Mouse (Mus musculus) E14TG2a.4 (cell line): ENCODE measurements around the gene Zdhhc8.

Experiments
- CTCF ChIP-seq: conservative IDR thresholded peaks from 2 replicates; pipeline ENCODE4 v1.5.1; 2014; ENCODE audit warnings: low read length
- NANOG ChIP-seq: IDR thresholded peaks from 2 replicates; pipeline ENCODE4 v1.6.1; 2014; ENCODE audit warnings: borderline replicate concordance, low read length, mixed read lengths
- POU5F1 ChIP-seq: IDR thresholded peaks from 2 replicates; pipeline ENCODE4 v1.6.1; 2014; ENCODE audit warnings: low read length, borderline replicate concordance

GRCm38 (mm10) chr16:18173788-18174187 lies 61.1 kb downstream of the Zdhhc8 start:
- TF ChIP-seq CTCF (no peak), POU5F1 (no peak), NANOG (no peak)
